Mouse (Mus musculus) midbrain, embryonic 13.5 days (tissue): Measurements from ENCODE around the gene Obsl1. TPM values are rescaled to one million over a fixed set of nuclear protein-coding genes. Genes with fewer than 3 reads are reported as not detected.
A peak's percentile ranks its signal among the peaks of the same experiment; 100 is the strongest.

Experiments used
- ATAC-seq: fragments of 200-750 bp; cut with Nextera tagmentation; 2 replicates; pipeline ENCODE4 v1.8.0; 2017; ENCODE audit warnings: mild to moderate bottlenecking, moderate TSS enrichment, moderate library complexity
- H3K27ac ChIP-seq: fragments of 300-500 bp; sonication (generic); 2 replicates; pipeline ENCODE4 v1.5.1; 2015; ENCODE audit warnings: inconsistent platforms, mild to moderate bottlenecking, moderate library complexity
- H3K27me3 ChIP-seq: fragments of 300-500 bp; sonication (generic); 2 replicates; pipeline ENCODE4 v1.6.1; 2015; ENCODE audit warnings: mild to moderate bottlenecking, inconsistent platforms
- H3K36me3 ChIP-seq: fragments of 300-500 bp; sonication (generic); 2 replicates; pipeline ENCODE4 v1.6.1; 2015; ENCODE audit warnings: mild to moderate bottlenecking, inconsistent platforms
- H3K4me1 ChIP-seq: fragments of 300-500 bp; sonication (generic); replicated peaks from 2 replicates; pipeline ENCODE4 v1.6.1; 2015; ENCODE audit warnings: inconsistent platforms
- H3K4me2 ChIP-seq: fragments of 300-500 bp; sonication (generic); replicated peaks from 2 replicates; pipeline ENCODE4 v1.6.1; 2015; ENCODE audit warnings: moderate library complexity, mild to moderate bottlenecking, inconsistent platforms
- H3K4me3 ChIP-seq: fragments of 300-500 bp; sonication (generic); replicated peaks from 2 replicates; pipeline ENCODE4 v1.5.1; 2015; ENCODE audit warnings: mild to moderate bottlenecking, inconsistent platforms
- H3K9ac ChIP-seq: fragments of 300-500 bp; sonication (generic); replicated peaks from 2 replicates; pipeline ENCODE4 v1.6.1; 2015; ENCODE audit warnings: mild to moderate bottlenecking, inconsistent platforms
- H3K9me3 ChIP-seq: fragments of 300-500 bp; sonication (generic); 2 replicates; pipeline ENCODE4 v1.6.1; 2016; ENCODE audit warnings: mild to moderate bottlenecking, inconsistent platforms
- WGBS: fragments of 180-500 bp; shearing (Covaris S2); methylation state at CpG from one replicate; pipeline ENCODE4 v1.1.7; 2015; 5-methylcytosine and 5-hydroxymethylcytosine counted together
- polyA plus RNA-seq: library from polyadenylated mRNA; unstranded; fragments of >200 nt; fragmentation: Nextera tagmentation; extraction: Ambion mirVana; gene quantifications from 2 replicates; pipeline ENCODE4 v1.2.1, GENCODE M21; 2015

Gene Obsl1
- polyA plus RNA-seq, 1 experiment from 2014 or later: 25.7 TPM

DNA sequence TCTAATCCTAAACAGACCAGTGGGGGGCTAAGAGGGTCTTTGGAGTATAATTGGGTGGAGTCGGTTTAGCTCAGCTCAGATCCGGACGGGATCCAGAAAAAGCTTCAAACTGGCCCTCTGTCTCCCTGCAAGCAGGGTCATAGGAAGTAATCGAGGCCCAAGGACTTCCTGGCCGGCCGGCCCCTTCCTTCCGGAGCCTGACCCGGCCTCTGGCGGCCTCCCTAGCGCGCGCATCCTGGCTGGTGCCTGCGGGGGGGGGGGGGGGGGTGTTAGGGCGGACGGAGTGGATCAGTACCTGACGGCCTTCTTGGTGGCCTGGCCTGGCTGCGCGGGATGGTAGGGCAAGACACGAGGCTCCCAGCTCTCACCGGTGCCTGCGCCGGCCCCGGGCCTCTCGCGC lies 27.8 kb downstream of the Obsl1 start:
- H3K9me3 ChIP-seq: no peaks in the 10 kb centered on the region
- no peak for ATAC-seq
- 0% methylated on average over 13 of the region's 25 CpGs for WGBS
- peaks cover 24% of the 10 kb centered on the region for H3K27me3 ChIP-seq
- peaks cover 46% of the 10 kb centered on the region for H3K36me3 ChIP-seq
- H3K9ac ChIP-seq: peak overlapping the region; percentile 93
- peak overlapping the region; percentile 88 for H3K4me2 ChIP-seq
- H3K4me3 ChIP-seq: peak overlapping the region; percentile 85
- peaks cover 59% of the 10 kb centered on the region for H3K4me1 ChIP-seq
- H3K27ac ChIP-seq: peak overlapping the region; percentile 90

DNA sequence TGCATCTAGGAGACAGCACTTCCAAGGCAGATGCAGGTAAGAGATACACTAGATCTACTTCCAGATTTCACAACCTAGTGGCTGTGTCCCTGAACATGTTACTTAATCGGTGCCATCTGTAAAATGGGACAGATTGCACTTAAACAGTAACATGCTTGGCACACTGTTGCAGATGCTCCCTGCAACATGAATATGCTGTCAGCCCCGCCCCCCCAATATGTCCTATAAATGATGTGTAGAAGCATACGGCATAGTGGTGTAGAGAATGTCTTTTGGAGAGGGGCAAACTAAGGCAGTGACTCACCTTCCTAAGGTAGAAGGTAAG lies 28.3 kb downstream of the Obsl1 start:
- no peak for ATAC-seq
- Histone ChIP-seq H3K4me3 (peak overlapping the region; percentile 85), H3K27me3 (peaks cover 19% of the 10 kb centered on the region), H3K27ac (no peak overlapping the region), H3K36me3 (peaks cover 46% of the 10 kb centered on the region), H3K4me1 (peaks cover 54% of the 10 kb centered on the region), H3K4me2 (peak overlapping the region; percentile 88), H3K9me3 (no peaks in the 10 kb centered on the region), H3K9ac (peak overlapping the region; percentile 93)
- WGBS: 48% methylated on average over 3 of the region's 3 CpGs

DNA sequence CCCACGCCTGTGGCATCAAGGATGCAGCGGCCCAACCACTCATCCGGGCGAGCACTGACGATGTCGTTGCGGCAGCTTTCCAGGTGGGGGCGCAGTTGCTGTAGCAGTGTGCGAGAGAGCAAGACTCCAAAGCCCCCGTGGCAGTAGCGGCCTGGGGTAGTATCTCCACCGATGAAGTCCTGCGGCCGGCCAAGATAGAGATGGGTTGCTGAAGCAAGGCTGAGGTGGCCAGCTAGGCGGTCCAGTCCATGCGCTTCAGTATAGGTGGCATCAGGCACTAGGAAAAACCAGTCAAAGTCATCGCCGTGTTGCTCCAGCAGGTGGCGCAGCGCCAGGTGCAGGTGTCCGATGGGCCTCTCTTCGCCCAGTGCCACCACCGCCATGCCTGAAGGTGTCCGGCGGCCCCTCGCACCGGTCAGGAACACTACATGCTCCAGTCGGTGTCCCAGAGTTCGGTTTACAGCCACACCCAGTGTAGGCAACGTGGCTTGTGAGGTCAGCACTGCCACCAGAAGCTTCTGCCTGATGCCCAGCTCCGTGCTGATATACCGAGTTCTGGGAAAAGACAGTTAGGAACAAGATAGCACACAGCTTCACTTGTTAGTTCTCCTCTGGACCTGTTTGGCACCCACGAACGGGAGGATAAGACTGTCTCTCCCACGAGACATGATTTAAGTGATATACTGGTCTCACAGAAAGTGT lies 28.8 kb downstream of the Obsl1 start:
- WGBS: 12% methylated on average over 35 of the region's 35 CpGs
- Histone ChIP-seq H3K4me2 (peak overlapping the region; percentile 88), H3K9me3 (no peaks in the 10 kb centered on the region), H3K36me3 (peaks cover 46% of the 10 kb centered on the region), H3K27me3 (peaks cover 14% of the 10 kb centered on the region), H3K27ac (no peak overlapping the region), H3K9ac (peak overlapping the region; percentile 93), H3K4me1 (peaks cover 48% of the 10 kb centered on the region), H3K4me3 (peak overlapping the region; percentile 85)
- peak; percentile 7 for ATAC-seq

DNA sequence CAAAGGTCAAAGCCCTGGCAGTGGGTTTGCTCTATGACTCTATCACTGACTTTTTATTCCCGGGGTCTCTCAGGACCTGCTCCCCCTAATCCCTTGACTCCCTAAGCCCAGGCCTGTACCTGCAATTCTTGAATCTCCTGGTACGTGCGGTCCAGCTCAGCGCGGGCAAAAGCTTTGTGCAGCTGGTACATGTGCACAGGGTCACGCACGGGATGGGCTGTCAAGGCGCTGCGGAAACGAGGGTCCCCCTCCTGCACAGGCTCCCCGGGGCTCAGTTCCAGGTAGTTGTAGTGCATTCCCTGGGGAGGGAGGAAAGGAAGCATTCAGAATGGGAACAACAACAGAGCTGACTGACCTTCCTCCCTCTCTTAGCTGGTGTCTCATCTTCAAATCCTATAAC lies 29.8 kb downstream of the Obsl1 start:
- no peaks in the 10 kb centered on the region for H3K9me3 ChIP-seq
- H3K9ac ChIP-seq: peak overlapping the region; percentile 93; the same call in 1 of the 2 replicates
- H3K36me3 ChIP-seq: peaks cover 51% of the 10 kb centered on the region
- no peak for ATAC-seq
- no peak overlapping the region for H3K27ac ChIP-seq
- no peak overlapping the region; the same call in 1 of the 2 replicates for H3K4me3 ChIP-seq
- peaks cover 40% of the 10 kb centered on the region for H3K4me1 ChIP-seq
- peaks cover 6% of the 10 kb centered on the region; the same call in 1 of the 2 replicates for H3K27me3 ChIP-seq
- WGBS: 90% methylated on average over 11 of the region's 11 CpGs
- peak overlapping the region; percentile 88; the same call in 1 of the 2 replicates for H3K4me2 ChIP-seq

DNA sequence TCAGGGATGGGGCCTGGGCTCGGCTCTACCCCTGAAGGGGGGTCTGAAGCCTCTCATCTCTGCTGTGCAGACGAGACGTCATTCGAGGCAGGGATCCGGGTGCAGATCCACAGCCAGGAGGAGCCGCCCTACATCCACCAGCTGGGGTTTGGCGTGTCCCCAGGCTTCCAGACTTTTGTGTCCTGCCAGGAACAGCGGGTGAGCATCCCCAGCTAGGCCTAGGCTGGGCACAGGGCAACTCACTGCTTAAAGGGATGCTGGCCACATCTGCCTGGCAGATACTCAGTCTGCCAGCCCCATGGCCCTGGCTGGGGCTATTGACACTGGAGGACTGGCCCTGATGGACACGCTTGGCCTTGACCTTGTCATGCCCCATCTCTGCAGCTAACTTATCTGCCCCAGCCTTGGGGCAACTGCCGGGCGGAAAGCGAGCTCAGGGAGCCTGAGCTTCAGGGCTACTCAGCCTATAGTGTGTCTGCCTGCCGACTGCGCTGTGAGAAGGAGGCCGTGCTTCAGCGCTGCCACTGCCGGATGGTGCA lies 36.9 kb downstream of the Obsl1 start:
- peaks cover 37% of the 10 kb centered on the region for H3K36me3 ChIP-seq
- H3K9me3 ChIP-seq: no peaks in the 10 kb centered on the region
- H3K27ac ChIP-seq: no peak overlapping the region
- H3K27me3 ChIP-seq: peaks cover 25% of the 10 kb centered on the region
- no peak overlapping the region for H3K4me2 ChIP-seq
- H3K9ac ChIP-seq: no peak overlapping the region
- H3K4me3 ChIP-seq: no peak overlapping the region
- 82% methylated on average over 17 of the region's 17 CpGs for WGBS
- ATAC-seq: no peak
- H3K4me1 ChIP-seq: peaks cover 30% of the 10 kb centered on the region

DNA sequence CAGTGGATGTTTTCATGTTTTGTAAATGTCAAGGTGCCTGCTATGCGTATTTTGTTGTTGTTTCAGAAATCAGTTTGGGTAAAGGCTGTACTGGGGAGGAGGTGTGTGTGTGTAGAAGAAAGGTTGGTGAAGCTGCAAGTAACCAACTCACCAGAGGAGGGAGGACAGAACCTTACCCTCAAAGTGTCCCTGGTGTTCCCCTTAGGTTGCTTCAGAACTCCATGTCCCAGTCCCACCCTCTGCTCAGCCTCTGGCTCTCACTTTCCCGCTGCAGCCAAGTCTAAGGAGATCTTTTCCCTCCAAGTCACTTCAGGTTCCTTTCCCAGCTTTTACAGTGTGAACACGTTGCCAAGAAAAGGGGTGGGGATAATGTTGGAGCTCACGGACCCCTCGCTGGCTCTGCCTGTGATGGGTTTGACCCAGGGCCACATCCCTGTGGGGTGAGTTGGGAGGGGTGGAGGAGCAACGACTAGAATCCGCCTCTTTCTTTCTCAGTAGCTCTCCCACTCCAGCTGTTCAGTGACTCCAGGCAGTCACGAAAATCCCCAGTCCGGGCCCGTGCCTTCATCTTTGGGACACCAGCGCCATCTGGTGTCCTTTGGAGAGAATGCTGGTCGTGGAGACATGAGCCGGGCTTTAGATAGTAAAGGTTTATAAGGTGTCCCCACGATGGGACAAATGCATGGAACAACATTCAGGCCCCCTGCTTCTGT lies 38.9 kb downstream of the Obsl1 start:
- 7% methylated on average over 14 of the region's 14 CpGs for WGBS
- peaks cover 17% of the 10 kb centered on the region; the same call in 1 of the 2 replicates for H3K36me3 ChIP-seq
- H3K27ac ChIP-seq: peak overlapping the region; percentile 70
- H3K4me2 ChIP-seq: peak overlapping the region; percentile 17; the same call in 1 of the 2 replicates
- no peaks in the 10 kb centered on the region for H3K9me3 ChIP-seq
- peak; percentile 79 for ATAC-seq
- H3K4me1 ChIP-seq: peaks cover 43% of the 10 kb centered on the region
- peaks cover 25% of the 10 kb centered on the region for H3K27me3 ChIP-seq
- no peak overlapping the region for H3K4me3 ChIP-seq
- H3K9ac ChIP-seq: peak overlapping the region; percentile 42; the same call in 1 of the 2 replicates

DNA sequence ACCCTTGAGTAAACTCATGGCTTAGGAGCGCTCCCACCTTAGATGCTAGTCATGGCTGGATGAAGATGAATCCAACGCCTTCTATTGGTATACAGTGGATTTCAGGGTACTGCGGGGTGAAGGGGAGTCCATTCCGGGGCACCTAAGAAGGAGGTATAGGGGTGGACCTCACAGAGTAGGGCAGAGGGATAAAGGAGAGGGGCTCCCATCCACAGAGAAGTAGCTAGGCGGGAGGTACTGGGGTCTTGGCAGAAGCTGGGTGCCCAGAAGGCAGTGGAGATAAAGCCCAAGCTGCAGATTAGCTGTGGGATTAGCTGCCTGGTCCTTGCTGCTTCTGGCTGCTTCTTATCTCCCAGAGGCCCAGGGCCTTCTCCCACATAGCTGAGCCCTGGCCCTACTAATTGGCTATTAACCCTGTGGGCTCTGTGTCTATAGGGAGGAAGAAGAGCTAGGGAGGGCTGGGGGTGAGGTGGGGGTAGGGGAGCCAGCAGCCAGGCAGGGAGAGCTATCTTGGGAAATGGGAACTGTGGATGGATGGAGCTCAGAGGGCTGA lies 42.5 kb downstream of the Obsl1 start:
- no peaks in the 10 kb centered on the region for H3K36me3 ChIP-seq
- ATAC-seq: peak; percentile 78
- H3K27ac ChIP-seq: peak overlapping the region; percentile 83
- peaks cover 53% of the 10 kb centered on the region for H3K4me1 ChIP-seq
- H3K4me3 ChIP-seq: no peak overlapping the region
- H3K4me2 ChIP-seq: no peak overlapping the region
- peak overlapping the region; percentile 46 for H3K9ac ChIP-seq
- 66% methylated on average over 5 of the region's 5 CpGs for WGBS
- peaks cover 29% of the 10 kb centered on the region for H3K27me3 ChIP-seq
- no peaks in the 10 kb centered on the region for H3K9me3 ChIP-seq

DNA sequence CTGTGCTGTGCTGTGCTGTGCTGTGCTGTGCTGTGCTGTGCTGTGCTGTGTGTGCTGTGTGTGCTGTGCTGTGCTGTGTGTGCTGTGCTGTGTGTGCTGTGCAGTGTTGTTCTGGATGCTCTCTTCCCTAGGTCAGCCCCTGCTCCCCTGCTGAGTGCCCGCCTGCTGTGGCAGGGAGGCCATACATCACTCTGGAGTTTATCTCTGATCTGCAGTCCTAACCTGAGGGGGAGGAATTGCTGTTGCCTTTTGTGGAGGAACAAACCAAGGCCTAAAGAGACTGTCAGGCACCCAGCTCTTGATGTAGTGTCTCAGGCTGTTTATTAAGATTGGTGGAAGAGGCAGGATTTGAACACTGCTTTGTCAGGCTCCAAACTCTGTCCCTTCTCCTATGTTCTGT lies 43.6 kb downstream of the Obsl1 start:
- WGBS: 70% methylated on average over 1 of the region's 1 CpGs
- ATAC-seq: no peak
- Histone ChIP-seq H3K4me2 (no peak overlapping the region), H3K27me3 (peaks cover 30% of the 10 kb centered on the region), H3K36me3 (no peaks in the 10 kb centered on the region), H3K4me3 (no peak overlapping the region), H3K9me3 (no peaks in the 10 kb centered on the region), H3K9ac (no peak overlapping the region), H3K4me1 (peaks cover 61% of the 10 kb centered on the region), H3K27ac (peak overlapping the region; percentile 83)

DNA sequence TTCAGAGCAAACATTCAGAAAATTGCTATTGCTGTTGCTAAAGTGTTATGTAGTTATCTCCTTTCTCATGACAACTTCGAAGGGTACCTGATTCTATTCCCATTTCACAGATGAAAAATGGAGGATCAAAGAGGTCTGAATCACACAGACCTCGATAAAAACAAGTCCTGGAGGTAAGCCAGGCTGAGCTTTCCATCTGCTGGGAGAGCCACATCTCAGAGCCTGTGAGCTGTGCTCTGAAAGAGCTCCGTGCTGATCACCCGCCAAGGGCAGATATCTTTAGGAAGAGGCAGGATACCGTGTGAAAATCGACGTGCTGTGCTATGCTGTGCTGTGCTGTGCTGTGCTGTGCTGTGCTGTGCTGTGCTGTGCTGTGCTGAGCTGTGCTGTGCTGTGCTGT lies 46.0 kb downstream of the Obsl1 start:
- no peak for ATAC-seq
- Histone ChIP-seq H3K4me3 (no peak overlapping the region), H3K27ac (no peak overlapping the region), H3K4me1 (peaks cover 66% of the 10 kb centered on the region), H3K4me2 (no peak overlapping the region), H3K36me3 (no peaks in the 10 kb centered on the region), H3K27me3 (peaks cover 18% of the 10 kb centered on the region), H3K9me3 (no peaks in the 10 kb centered on the region), H3K9ac (no peak overlapping the region)
- 76% methylated on average over 7 of the region's 7 CpGs for WGBS

DNA sequence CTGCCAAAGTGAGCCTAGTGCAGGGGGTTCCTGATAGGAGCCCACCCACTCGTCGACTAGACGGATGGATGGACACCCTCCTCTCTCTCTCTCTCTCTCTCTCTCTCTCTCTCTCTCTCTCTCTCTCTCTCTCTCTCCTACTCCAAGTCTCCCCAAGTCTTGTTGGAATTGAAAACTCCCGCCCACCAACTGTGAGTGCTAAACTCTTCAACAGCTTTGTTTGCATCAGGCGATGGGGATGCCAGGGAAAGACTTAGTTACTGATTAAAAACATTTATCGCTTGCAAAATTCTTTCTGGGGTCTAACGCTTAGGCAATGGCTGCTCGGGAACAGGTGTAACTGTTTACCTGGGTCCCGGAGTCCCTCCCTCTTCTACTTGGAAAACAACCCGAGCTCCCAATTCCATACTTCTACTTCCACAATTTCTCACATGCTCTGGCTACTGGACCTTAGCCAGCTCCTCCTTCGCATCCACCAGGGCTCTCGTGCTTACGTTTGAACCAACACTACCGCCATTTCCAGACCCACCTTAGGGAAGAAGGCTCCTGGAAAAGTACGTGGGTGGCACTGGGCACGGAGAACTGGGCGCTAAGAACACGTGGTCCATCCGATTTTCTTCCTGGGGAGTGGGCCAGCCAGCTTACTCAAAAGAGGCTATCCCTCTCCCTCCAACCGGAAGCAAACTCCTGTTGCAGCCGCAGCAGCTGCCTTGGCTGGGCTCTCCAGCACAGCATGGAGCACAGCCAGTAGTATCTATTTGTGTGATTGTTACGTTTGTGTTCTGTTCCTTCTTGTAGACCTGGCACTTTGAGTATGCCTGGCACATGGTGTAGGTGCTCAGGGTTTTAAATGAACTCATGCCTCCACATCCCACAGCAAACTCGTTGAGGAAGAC lies 47.2 kb downstream of the Obsl1 start:
- Histone ChIP-seq H3K27me3 (peaks cover 21% of the 10 kb centered on the region), H3K4me3 (peak overlapping the region; percentile 34), H3K4me2 (peak overlapping the region; percentile 73), H3K9me3 (no peaks in the 10 kb centered on the region), H3K9ac (peak overlapping the region; percentile 56), H3K36me3 (no peaks in the 10 kb centered on the region), H3K27ac (peak overlapping the region; percentile 89), H3K4me1 (peaks cover 65% of the 10 kb centered on the region)
- 16% methylated on average over 23 of the region's 23 CpGs for WGBS
- ATAC-seq: no peak

DNA sequence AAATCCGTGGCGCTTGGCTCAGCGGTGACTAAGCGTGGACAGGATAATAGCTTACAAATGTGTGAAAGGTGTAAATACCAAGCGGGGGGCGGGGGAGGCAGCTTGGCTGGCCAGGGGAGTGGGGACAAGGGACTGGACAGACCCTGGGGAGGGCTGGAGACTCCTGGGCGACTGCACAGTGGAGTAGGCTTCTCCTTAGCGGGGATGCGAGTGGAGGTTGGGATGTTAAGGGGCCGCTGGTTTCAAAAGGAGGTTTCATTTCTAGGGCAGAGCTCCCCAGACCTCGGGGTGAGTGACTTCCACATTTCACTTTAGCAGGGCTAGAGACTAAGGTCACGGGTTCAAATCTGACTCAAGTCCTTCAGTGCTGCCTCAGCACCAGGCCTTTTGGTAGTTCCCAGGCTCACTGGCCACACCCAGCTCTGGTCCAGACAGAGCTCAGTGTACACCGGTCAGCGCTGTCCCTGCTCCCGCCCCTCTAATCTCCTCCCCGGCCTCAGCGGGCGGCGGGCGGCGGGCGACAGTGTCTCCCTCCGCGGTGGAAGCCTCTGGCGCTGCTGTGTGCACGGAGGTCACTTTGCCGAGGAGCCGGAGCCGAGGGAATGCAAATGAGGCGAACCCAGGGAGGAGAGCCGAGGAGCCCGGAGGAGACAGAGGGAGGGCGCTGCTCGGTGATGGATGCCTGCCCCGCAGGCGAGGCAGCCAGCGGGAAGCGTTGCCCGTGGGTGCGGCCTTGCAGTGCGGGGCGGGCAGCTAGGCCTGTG lies 48.0 kb downstream of the Obsl1 start:
- Histone ChIP-seq H3K36me3 (no peaks in the 10 kb centered on the region), H3K27ac (peak overlapping the region; percentile 89), H3K4me2 (peak overlapping the region; percentile 73), H3K27me3 (peaks cover 24% of the 10 kb centered on the region), H3K9me3 (no peaks in the 10 kb centered on the region), H3K4me3 (peak overlapping the region; percentile 34), H3K9ac (peak overlapping the region; percentile 56), H3K4me1 (peaks cover 64% of the 10 kb centered on the region)
- ATAC-seq: peak; percentile 68
- WGBS: 2% methylated on average over 42 of the region's 42 CpGs
